Mouse (Mus musculus): Measurements from ENCODE around the gene Azin2.

DNA sequence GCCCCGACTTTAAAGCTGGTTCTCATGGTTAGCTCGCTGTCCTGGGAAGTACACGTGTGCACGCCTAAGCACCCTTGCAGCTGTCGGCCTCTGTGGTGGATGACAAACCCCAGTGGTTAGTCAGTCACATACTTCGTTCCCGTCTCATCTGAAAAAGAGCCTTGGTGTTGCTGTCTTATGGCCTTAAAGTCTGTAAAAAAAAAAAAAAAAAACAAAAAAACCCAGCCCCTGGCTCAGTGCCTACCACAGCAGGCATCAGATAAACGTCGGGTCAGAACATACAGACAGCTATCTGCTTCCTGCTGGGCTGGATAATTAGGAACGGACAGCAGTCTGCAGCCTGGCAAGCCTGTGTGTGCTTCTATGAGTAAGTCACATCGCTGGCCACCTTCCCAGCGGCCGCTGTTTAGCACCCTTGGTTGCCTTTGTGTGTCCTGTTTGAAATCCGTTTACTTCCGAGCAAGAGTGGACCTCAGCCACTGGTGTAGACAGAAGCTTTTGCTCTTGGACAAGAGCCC lies 49.4 kb upstream of the Azin2 start:
- TF ChIP-seq CTCF (IDR thresholded peaks at IDR 0.05; ENCODE audit: borderline replicate concordance, extremely low read depth, insufficient read depth, insufficient read length) (no peak), POLR2A (IDR thresholded peaks at IDR 0.05; ENCODE audit: borderline replicate concordance, extremely low read depth, insufficient read depth, insufficient read length, poor library complexity, severe bottlenecking) (no peak)
